Mouse (Mus musculus) MEL (cell line): ENCODE data around the gene Sdc3.

Experiments used
- CHD2 ChIP-seq: IDR thresholded peaks from 2 replicates; pipeline ENCODE4 v1.6.1; 2011; ENCODE audit warnings: low read length, improper control_type of control experiment
- CTCF ChIP-seq, 3 experiments: IDR thresholded peaks in 2 of 3; conservative IDR thresholded peaks in 1 of 3; 2 replicates each; pipeline ENCODE4 v1.5.1; 2011 to 2012; ENCODE audit warnings: low read length in 3 of 3, low read depth in 2 of 3, mild to moderate bottlenecking in 2 of 3, improper control_type of control experiment in 1 of 3, inconsistent platforms in 1 of 3, mixed read lengths in 1 of 3, moderate library complexity in 1 of 3; ENCODE audit not compliant: control insufficient read depth in 1 of 3, insufficient read depth in 1 of 3, poor library complexity in 1 of 3, severe bottlenecking in 1 of 3
- EP300 ChIP-seq, 2 experiments: IDR thresholded peaks; 2 replicates each; pipeline ENCODE4 v1.6.1; 2011; ENCODE audit warnings: improper control_type of control experiment in 2 of 2, low read length in 2 of 2, low read depth in 1 of 2, mild to moderate bottlenecking in 1 of 2
- MXI1 ChIP-seq: IDR thresholded peaks from 2 replicates; pipeline ENCODE4 v1.6.1; 2011; ENCODE audit warnings: mild to moderate bottlenecking, low read depth, low read length, improper control_type of control experiment
- MYC ChIP-seq: IDR thresholded peaks from 2 replicates; pipeline ENCODE4 v1.6.1; 2011; ENCODE audit warnings: low read depth, mild to moderate bottlenecking, low read length, improper control_type of control experiment, moderate library complexity
- NELFE ChIP-seq: IDR thresholded peaks from 2 replicates; pipeline ENCODE4 v1.6.1; 2011; ENCODE audit warnings: low read depth, low read length, improper control_type of control experiment
- POLR2A ChIP-seq, 2 experiments: IDR thresholded peaks; 2 replicates each; pipeline ENCODE4 v1.6.1; 2011 to 2012; ENCODE audit warnings: low read length in 2 of 2, mild to moderate bottlenecking in 2 of 2, control low read depth in 1 of 2, improper control_type of control experiment in 1 of 2, low read depth in 1 of 2, moderate library complexity in 1 of 2; ENCODE audit not compliant: control insufficient read depth in 1 of 2, insufficient read depth in 1 of 2, poor library complexity in 1 of 2
- POLR2AphosphoS5 ChIP-seq: IDR thresholded peaks from 2 replicates; pipeline ENCODE4 v1.6.1; 2012; ENCODE audit warnings: low read depth, borderline replicate concordance, mild to moderate bottlenecking, inconsistent platforms, low read length, moderate library complexity, mixed read lengths
- TAL1 ChIP-seq: IDR thresholded peaks from 2 replicates; pipeline ENCODE4 v1.6.1; 2012; ENCODE audit warnings: mild to moderate bottlenecking, inconsistent platforms, low read length, moderate library complexity, mixed read lengths
- TBP ChIP-seq: IDR thresholded peaks from 2 replicates; pipeline ENCODE4 v1.8.0; 2011; ENCODE audit warnings: low read depth, low read length, improper control_type of control experiment
- USF1 ChIP-seq: IDR thresholded peaks from 2 replicates; pipeline ENCODE4 v1.6.1; 2014; ENCODE audit warnings: low read depth, mild to moderate bottlenecking, inconsistent platforms, low read length, improper control_type of control experiment, moderate library complexity
- ZNF384 ChIP-seq: IDR thresholded peaks from 2 replicates; pipeline ENCODE4 v1.6.1; 2012; ENCODE audit warnings: low read depth, mild to moderate bottlenecking, inconsistent platforms, low read length, improper control_type of control experiment

- TF ChIP-seq ZNF384 (no peak), MXI1 (no peak), TAL1 (no peak), EP300 (IDR thresholded peaks at IDR 0.05; ENCODE audit: low read depth in 1 of 2, low read length in 2 of 2) (no peak), CTCF (IDR thresholded peaks at IDR 0.05 in 2 of 3, conservative IDR thresholded peaks at IDR 0.05 in 1 of 3; ENCODE audit: control insufficient read depth in 1 of 3, insufficient read depth in 1 of 3, low read depth in 2 of 3, low read length in 3 of 3, poor library complexity in 1 of 3, severe bottlenecking in 1 of 3) (no peak), POLR2AphosphoS5 (no peak), USF1 (no peak), NELFE (no peak), CHD2 (no peak), POLR2A (IDR thresholded peaks at IDR 0.05; ENCODE audit: control insufficient read depth in 1 of 2, insufficient read depth in 1 of 2, low read depth in 1 of 2, low read length in 2 of 2, poor library complexity in 1 of 2) (no peak), TBP (no peak), MYC (no peak)
These were observed 444 bp upstream of the Sdc3 start for GRCm38 (mm10) chr4:130791811-130792375.
